Mouse (Mus musculus) adrenal gland, adult 2 months (tissue): Measurements from ENCODE around the gene Slc25a26. TPM values are rescaled to one million over a fixed set of nuclear protein-coding genes. Genes with fewer than 3 reads are reported as not detected.

Experiments
- DNase-seq: peaks from one replicate; pipeline ENCODE4 v3.0.0; 2021
- polyA plus RNA-seq: library from polyadenylated mRNA; depleted of rRNA; stranded (reverse); fragments of >200 nt; gene quantifications from 2 replicates; pipeline ENCODE4 v1.2.3, GENCODE M21; 2012
- total RNA-seq, 2 experiments: library from RNA; stranded (reverse); gene quantifications; 2 replicates each; pipeline ENCODE4 v1.2.3; 2021

Slc25a26 gene
- total and polyA plus RNA-seq, 3 experiments, result 9.5 to 12.7 (median 9.6) TPM

DNA sequence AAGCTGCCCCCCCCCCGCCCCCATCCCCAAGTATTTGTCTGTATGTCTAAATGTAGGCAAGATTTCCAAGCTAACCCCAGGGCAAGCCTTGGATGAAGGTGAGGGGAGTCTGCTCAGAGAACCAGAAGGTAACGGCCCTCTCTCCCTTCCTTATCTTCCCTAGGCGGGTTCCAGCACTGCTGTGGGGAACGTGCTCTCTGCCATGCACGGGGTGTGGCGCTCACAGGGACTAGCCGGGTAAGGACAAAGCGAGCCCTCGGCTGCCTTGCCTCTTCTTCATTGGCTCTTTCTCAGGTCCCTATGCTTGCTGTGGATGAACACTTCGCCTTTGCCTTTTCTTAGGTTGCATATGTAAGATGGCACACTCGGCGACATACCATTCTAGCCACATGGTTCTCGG lies 98.9 kb downstream of the Slc25a26 start:
- DNase-seq, result no peak

DNA sequence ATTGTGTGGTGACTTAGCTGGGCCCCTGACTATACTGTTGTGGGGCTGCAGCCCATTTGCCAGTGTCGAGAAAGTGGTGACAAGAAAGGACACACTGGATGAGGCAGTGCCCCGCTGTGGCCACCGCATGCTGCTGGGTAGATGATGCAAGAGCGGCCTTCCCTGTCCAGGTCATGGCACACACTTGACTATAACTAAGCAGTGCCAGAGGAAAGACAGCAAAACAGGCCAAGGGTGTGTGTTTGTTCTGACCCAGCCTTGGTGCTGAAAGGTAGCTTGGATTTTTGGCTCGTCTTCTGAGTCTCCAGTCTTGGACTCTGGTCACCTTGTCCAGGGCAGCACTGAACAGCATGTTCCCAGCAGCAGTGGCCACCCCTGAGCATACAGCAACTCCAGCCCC lies 101.0 kb downstream of the Slc25a26 start:
- DNase-seq, result peak; percentile 86

DNA sequence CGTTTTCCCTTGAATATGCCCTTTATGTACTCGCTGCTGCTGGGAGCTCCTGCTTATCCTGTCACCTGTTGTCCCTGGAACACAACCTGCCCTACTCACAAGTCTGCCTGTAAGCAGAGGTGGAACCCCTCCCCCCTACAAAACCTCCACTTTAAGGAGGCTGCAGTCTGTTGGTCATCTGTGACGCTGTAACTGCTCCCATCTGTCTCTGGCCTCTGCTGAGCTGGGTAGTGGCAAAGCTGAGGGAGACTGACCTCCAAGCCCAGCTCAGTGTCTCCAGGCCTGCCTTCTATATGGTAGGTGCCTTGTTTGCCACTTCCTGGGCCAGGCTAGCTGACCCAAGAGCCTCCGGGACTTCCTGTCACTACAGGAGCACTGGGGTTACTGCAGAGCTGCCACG lies 101.7 kb downstream of the Slc25a26 start:
- DNase-seq, result no peak

DNA sequence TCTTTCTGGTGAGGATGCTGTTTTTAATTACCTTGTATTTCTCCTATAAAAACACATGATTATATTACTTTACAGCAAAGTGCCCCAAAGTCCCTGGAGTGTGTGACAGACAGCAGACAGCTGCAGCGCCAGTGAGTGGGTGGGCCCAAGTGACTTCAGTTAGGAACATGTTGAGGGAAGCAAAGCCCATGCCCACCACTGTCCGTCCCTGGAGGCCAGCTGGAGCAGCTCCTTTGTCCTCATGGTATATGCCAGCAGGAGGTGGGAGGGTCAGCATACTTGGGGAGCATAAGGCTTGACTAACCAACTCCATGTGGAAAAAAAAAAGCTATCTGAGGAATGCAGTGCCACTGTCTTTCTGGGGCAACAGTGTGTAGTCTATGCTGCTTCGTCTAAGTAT lies 103.9 kb downstream of the Slc25a26 start:
- DNase-seq, result no peak

GRCm38 (mm10) chr6:94604546-94604945 lies 104.4 kb downstream of the Slc25a26 start:
- no peak for DNase-seq

DNA sequence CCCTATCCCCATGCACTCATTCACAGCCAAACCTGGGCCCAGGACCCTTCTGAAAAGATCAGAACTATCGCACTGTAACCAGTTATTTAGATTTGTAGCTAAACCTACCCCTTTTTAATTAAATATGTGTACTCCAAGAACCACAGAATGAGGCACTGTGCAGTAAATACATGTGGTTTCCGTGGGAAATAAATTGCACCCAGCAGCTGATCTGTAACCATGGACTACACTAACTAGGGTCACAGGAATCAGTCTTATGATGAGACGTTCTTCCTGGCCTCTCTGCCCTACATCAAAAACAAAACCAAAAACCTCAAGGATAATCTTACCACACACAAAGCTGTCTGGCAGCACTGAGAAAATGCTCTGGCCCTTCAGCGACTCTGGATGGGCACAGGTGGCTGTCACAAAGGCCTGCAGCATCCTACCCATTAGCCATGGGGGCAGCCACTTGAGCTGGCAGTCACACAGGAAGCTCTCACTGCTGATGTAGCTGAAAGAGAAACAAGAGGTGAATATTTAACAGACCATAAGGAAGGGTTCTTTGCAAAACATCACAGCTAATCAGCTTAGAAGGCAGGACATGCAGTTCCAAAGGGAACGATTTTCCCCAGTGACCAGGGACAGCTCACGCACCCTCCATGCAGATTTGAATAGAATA lies 113.2 kb downstream of the Slc25a26 start:
- no peak for DNase-seq

GRCm38 (mm10) chr6:94614346-94614745 lies 114.2 kb downstream of the Slc25a26 start:
- no peak for DNase-seq

DNA sequence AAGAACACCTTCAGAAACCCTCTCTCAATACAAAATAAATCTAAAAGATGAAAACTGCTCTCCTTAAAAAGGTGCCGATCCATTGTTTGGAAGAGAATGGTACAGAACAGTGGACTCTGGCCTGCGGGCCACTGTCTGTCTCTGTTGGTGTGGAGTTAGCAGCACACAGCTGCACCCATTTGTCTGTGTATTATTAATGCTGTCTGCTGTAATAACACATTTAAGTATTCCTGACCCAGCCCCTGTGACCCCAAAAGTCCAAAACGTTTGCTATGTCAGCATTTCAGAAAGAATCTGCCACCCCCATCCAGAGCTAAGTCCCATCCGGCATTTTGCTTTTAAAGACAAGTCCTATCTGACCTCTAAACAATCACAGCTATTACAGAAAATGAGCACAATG lies 115.8 kb downstream of the Slc25a26 start:
- no peak for DNase-seq

DNA sequence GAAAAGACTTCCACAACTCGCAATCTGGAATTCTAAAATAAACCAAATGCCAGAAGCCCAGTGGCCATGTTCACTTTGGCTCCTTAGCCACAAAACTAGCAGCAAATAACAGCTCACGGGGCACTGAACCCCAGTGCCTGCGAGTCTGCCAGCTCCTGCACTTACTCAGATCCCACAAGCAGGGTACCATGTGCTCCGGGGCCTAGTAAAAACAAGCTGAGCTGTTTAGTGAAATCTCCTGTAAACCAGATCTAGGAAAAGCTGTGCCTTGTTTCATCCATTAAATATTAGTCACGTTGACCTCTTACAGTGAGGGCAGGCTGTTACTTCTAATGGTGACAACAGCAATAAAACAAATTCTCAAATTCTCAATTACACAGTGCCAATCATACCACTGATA lies 118.5 kb downstream of the Slc25a26 start:
- no peak for DNase-seq

DNA sequence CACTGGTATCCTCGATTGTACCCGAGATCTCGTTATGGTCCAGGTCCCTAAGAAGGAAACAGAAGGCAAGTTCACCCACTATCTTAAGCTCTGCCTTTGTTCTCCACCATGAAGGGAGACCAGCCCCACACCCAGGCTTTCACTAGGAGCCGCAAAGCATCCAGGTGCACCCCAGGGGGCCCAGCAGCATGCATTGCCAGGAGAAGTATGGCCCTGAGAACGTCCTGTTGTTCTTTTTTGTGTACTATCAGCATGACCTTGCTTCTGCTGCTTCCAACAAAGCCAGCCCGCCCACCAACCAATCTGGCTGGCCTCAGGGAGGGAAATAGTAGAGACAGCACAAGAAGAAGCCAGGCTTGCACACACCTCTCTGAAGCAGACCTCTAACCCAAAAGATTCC lies 120.2 kb downstream of the Slc25a26 start:
- DNase-seq, result no peak

GRCm38 (mm10) chr6:94620801-94621301 lies 120.7 kb downstream of the Slc25a26 start:
- peak; percentile 61 for DNase-seq

- DNase-seq, result peak; percentile 60
Measured at GRCm38 (mm10) chr6:94622983-94623382, 122.9 kb downstream of the Slc25a26 start.

DNA sequence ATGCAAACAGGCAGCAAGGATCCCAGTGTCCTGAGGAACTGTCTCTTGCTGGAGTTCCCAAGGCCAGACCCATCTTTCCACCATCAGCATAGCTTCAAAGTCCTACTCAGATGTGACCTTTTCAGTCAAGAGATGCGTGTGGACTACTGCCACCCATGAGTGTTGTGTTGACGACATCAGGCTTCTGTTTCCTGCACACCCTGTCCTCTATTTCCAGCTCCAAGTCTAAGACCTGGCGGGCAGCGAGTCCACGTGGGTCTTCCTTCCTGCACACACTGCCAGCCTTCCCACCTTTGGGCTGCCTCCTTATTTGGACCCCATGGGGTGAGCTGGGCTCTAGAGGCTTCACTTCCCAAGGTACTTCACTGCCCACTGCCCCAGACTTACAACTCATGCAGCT lies 124.4 kb downstream of the Slc25a26 start:
- no peak for DNase-seq

- DNase-seq, result no peak
Measured at GRCm38 (mm10) chr6:94625896-94626295, 125.8 kb downstream of the Slc25a26 start.

DNA sequence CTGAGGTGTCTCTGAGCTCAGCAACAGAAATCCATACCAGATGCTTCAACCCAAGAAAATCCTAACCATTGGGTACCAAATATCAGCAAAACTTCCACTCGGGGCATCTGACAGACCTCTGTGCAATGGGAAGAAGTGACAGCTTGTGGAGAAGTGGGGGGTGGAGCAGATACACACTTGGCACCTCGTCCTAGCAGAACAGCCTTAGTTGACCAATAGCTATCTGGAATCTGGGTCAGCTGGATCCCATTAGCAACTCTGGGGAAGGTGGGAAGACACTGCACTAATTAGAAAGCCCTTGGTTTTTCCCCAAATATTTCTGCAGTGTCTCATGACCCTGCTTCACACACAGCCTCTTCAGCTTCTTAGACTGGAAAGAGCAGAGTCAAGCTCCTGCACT lies 126.7 kb downstream of the Slc25a26 start:
- DNase-seq, result no peak

DNA sequence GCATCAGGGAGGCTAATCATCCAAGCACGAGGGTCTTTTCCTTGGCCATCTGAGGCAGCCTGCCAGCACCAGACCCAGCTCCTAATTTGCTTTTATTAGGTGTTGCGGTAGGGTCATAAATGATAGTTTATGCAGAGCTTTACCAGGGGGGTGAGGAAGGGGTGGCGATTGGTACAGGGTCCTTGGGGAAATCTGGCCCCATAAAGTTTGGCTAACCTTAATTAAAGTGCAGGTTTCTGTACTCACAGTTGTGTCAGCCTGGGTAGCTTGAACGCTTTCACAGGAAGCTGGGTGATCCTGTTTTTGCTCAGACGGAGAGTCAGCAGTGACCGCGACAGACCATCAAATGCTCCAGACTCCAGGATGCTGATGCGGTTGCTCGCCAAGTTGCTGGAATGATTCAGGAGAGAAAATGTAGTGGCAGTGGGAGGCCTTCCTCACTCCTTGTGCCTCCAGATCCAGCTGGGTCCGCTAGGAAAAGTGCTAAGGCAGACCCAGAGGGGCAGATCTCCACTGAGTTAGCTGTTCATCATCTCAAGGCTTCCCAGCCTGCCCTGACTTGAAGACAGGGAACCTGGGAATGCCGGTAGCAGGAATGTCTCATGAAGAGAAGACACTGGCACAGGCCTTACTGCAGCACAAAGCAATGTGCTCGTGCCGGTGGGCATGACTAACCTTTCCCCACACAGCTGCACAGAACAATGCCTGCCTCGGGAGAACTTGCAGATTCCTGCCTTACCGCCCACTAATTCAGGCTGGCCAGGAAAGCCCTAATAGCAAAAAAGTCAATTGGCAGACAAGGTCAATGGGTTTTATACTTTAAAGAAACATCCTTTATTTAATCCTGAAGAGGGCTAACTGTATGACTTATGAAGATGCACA lies 127.8 kb downstream of the Slc25a26 start:
- no peak for DNase-seq

GRCm38 (mm10) chr6:94628787-94629186 lies 128.7 kb downstream of the Slc25a26 start:
- no peak for DNase-seq

DNA sequence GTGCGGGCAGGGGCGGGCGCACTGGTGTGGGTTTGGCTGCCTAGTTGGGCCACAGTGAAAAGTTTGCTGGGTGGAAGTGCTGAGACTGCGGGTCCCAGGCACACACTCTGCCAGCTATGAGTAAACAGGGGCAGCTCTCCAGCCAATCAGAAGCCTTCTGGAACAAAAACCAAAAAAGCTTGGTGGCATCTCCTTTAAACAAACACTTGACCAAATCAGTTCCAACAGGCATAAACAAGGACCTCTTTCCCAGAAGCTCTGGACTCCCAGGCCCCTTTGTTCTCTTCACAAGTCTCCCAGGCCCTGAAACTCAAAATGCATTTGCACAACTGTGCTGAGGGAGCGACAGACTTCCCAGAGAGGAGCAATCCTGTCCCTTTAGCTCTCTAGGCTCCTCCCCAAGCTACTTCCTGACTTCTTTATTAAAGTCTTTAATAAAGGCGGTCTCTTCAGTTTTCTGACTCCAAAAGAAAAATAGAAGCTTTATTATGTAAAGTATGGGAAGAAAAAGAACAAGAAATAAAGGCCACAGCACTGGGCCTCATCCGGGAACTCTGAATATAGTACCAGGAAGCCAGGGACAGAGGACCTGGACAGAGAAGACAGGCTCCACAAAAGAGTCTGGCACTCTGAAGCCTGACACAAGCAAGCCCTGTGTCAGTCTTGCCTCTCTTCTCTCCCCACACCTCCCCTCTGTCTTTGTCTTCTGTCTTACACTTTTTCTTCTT lies 131.1 kb downstream of the Slc25a26 start:
- no peak for DNase-seq

GRCm38 (mm10) chr6:94631779-94632082 lies 131.6 kb downstream of the Slc25a26 start:
- DNase-seq, result no peak

DNA sequence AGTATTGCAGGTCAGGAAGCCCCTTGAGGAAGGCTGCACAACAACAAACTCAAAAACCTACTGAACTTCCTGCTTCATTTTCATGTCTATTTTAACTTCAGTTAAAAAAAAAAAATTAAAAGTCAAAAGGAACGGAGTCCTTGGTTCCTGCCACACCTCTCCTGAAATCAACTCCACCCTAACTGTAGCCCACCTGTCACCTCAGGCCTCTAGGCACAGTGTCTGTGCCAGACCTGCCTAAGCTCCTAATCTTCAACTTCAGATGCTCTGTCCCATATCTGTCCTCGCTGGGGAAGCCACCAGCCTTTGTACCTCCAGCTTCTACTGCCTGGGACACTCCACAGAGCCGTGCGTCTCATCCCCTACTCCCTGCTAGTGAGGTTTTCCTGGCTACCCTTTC lies 134.1 kb downstream of the Slc25a26 start:
- DNase-seq, result no peak

DNA sequence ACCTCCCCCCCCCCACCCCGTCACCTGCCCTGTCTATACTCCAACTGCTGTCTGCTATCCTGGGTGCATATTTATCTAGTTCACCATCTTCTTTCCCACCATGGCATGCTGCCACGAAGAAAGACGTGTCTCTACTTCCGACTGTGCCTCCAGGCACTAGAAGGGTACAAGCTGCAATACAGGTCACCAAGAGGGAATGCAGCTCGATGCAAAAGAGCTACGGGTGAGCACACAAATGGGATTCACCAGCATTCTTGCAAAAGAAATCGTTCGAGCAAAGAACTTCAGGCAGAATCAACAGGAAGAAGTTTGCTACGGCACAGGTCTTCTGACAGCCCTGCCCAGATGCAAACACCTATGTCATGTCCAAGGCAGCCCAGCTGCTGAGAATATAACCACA lies 134.6 kb downstream of the Slc25a26 start:
- no peak for DNase-seq

DNA sequence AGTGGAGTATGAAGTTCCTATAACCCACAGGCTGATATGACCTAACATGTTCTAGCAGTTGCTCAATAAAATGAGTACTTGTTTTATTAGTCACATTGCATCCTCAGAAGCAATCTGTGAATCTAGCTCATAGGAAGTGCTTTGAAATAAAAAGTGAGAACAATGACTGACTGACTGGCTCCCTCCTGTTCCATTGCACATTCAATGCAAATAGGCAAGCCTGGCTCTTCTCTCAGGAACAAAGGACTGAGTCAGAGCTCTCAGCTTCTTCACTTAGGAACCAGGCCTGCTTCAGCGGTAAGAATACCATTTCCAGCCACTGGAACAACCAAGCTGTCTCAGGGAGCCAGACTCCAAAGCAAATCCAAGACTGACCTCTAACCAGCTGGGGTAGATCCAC lies 135.2 kb downstream of the Slc25a26 start:
- no peak for DNase-seq

GRCm38 (mm10) chr6:94637024-94637434 lies 136.9 kb downstream of the Slc25a26 start:
- DNase-seq, result no peak
